10 mouse cellular contexts compared by ENCODE assay signal in genomic region chr4:87570470-87570891, GRCm38 (mm10).
DNase-seq lines count a peak whose midpoint lies in the region; ATAC-seq lines count a peak whose summit lies in the region.
"Had no signal": no experiment of that assay in that cellular context is flagged by ENCODE, and none has a peak within 500 bp of the region (broad histone marks: within the 10 kb centered on the region; RNA-seq: fewer than 3 reads in every experiment).

No protein-coding gene starts in this region.

- peak overlapping the region; percentile 51 for H3K4me2 ChIP-seq in hindbrain, embryonic 16.5 days (ENCODE audit: low read length)

- 30% methylated on average over 13 of the region's 13 CpGs for WGBS in hindbrain, embryonic 16.5 days

- ATAC-seq in hindbrain, embryonic 16.5 days: peak; percentile 97
- ATAC-seq in monocyte, adult 5-6 weeks (replicated peaks; ENCODE audit: insufficient number of reproducible peaks, low FRiP score, low TSS enrichment, poor library complexity, severe bottlenecking): no peak
- ATAC-seq: Patski had no signal

- peak; percentile 30 for DNase-seq in kidney, postnatal 14 days
- no peak for DNase-seq in kidney, adult 18-20 months
- DNase-seq in cerebellum, postnatal 14 days: peak; percentile 51 to 70
- peak; percentile 7 for DNase-seq in lung, postnatal 14 days
- DNase-seq in right cerebral cortex, postnatal 36 days (ENCODE audit: low spot score in 2 of 2): peak; percentile 7 to 26
- DNase-seq in urinary bladder, adult 2 months (ENCODE audit: low spot score): no peak

- H3K4me1 ChIP-seq in hindbrain, embryonic 16.5 days (ENCODE audit: control insufficient read depth, insufficient read depth, low read depth, low read length): peaks cover 3% of the 10 kb centered on the region; the same call in 1 of the 2 replicates

- peak overlapping the region; percentile 32; the same call in 1 of the 2 replicates for H3K9ac ChIP-seq in hindbrain, embryonic 16.5 days (ENCODE audit: low read depth, low read length)

- no peaks in the 10 kb centered on the region for H3K27me3 ChIP-seq in hindbrain, embryonic 16.5 days (replicated peaks; ENCODE audit: control insufficient read depth, insufficient read depth, low read length)
- H3K27me3 ChIP-seq: Patski had no signal

- H3K9me3 ChIP-seq in hindbrain, embryonic 16.5 days (ENCODE audit: control insufficient read depth, low read length): no peaks in the 10 kb centered on the region

- no peaks in the 10 kb centered on the region for H3K36me3 ChIP-seq in hindbrain, embryonic 16.5 days (ENCODE audit: control insufficient read depth, insufficient read depth, low read length)

- peak overlapping the region; percentile 18 for H3K4me3 ChIP-seq in hindbrain, embryonic 16.5 days (ENCODE audit: low read length)
- H3K4me3 ChIP-seq: heart, adult 2 months had no signal

- peak overlapping the region; percentile 45; the same call in 1 of the 2 replicates for H3K27ac ChIP-seq in hindbrain, embryonic 16.5 days (ENCODE audit: low read depth, low read length)
- H3K27ac ChIP-seq: heart, adult 2 months had no signal

Comparison
In these comparisons a context has a peak if more than half of its experiments do, and no peak if none do; other contexts are left out.
1. DNase-seq: peak in kidney, postnatal 14 days (single experiment), cerebellum, postnatal 14 days (2 of 2), lung, postnatal 14 days (single experiment) and right cerebral cortex, postnatal 36 days (2 of 2); none in kidney, adult 18-20 months (single experiment) and urinary bladder, adult 2 months (single experiment).